Mouse (Mus musculus) E14TG2a.4 (cell line): ENCODE measurements at regions not wholly inside any gene's neighbourhood (a gene's known extent, or its start where the extent isn't known, plus 50 kb on each side); places are given as distances from the start of the nearest gene placed in this dataset.

Source experiments
- CTCF ChIP-seq: conservative IDR thresholded peaks from 2 replicates; pipeline ENCODE4 v1.5.1; 2014; ENCODE audit warnings: low read length
- NANOG ChIP-seq: IDR thresholded peaks from 2 replicates; pipeline ENCODE4 v1.6.1; 2014; ENCODE audit warnings: borderline replicate concordance, low read length, mixed read lengths

- TF ChIP-seq CTCF (no peak), NANOG (no peak)
Measured at GRCm38 (mm10) chr8:6448301-6448700, 1343.2 kb upstream of the Slc10a2 start.
